Mouse (Mus musculus): ENCODE results near the gene Sfrp4. TPM values are rescaled to one million over a fixed set of nuclear protein-coding genes. Genes with fewer than 3 reads are reported as not detected.
A peak's percentile ranks its signal among the peaks of the same experiment; 100 is the strongest.
"Not testable (repeated sequence)": the region's sequence is repeated elsewhere in the genome, so short reads cannot be mapped to it uniquely, and the experiment has no call there.

Sfrp4 gene
- polyA plus RNA-seq (2012; ENCODE audit: insufficient read depth, insufficient read length, missing spikeins), result not detected in 2 replicates

GRCm38 (mm10) chr13:19622573-19623227 is at the start of gene Sfrp4:
Sfrp4 (plus strand) TSS chr13:19623104.
- H3K4me3 ChIP-seq (ENCODE audit: insufficient read depth, low read length), result peak within 1 kb of the TSS; percentile 56
- H3K27ac ChIP-seq (ENCODE audit: insufficient read depth, low read depth, low read length), result no peak within 1 kb of the TSS
- TF ChIP-seq POLR2A (IDR thresholded peaks at IDR 0.05; ENCODE audit: borderline replicate concordance, low read depth, low read length) (no peak), CTCF (IDR thresholded peaks at IDR 0.05; ENCODE audit: low read depth, low read length) (no peak)
- no peaks in the 10 kb centered on the region for H3K4me1 ChIP-seq (ENCODE audit: control insufficient read depth, insufficient read depth, low read length)

- not testable (repeated sequence) for H3K4me3 ChIP-seq (ENCODE audit: insufficient read depth, low read length); H3K27ac ChIP-seq (ENCODE audit: insufficient read depth, low read depth, low read length); H3K4me1 ChIP-seq (ENCODE audit: control insufficient read depth, insufficient read depth, low read length)
These were observed 48.2 kb upstream of the Sfrp4 start for GRCm38 (mm10) chr13:19574723-19575122.

- Histone ChIP-seq H3K4me3 (ENCODE audit: insufficient read depth, low read length) (no peak overlapping the region), H3K4me1 (ENCODE audit: control insufficient read depth, insufficient read depth, low read length) (no peaks in the 10 kb centered on the region), H3K27ac (ENCODE audit: insufficient read depth, low read depth, low read length) (no peak overlapping the region)
- no peak for TF ChIP-seq CTCF (IDR thresholded peaks at IDR 0.05; ENCODE audit: low read depth, low read length)
- no peak for TF ChIP-seq POLR2A (IDR thresholded peaks at IDR 0.05; ENCODE audit: borderline replicate concordance, low read depth, low read length)
These were observed 47.0 kb upstream of the Sfrp4 start for GRCm38 (mm10) chr13:19575947-19576346.

GRCm38 (mm10) chr13:19590996-19591759 is 31.7 kb upstream of the Sfrp4 start:
- TF ChIP-seq POLR2A (IDR thresholded peaks at IDR 0.05; ENCODE audit: borderline replicate concordance, low read depth, low read length), result no peak
- no peak for TF ChIP-seq CTCF (IDR thresholded peaks at IDR 0.05; ENCODE audit: low read depth, low read length)
- Histone ChIP-seq H3K27ac (ENCODE audit: insufficient read depth, low read depth, low read length) (no peak overlapping the region), H3K4me1 (ENCODE audit: control insufficient read depth, insufficient read depth, low read length) (no peaks in the 10 kb centered on the region), H3K4me3 (ENCODE audit: insufficient read depth, low read length) (no peak overlapping the region)

GRCm38 (mm10) chr13:19595141-19595540 is 27.8 kb upstream of the Sfrp4 start:
- TF ChIP-seq CTCF (IDR thresholded peaks at IDR 0.05; ENCODE audit: low read depth, low read length), result no peak
- TF ChIP-seq POLR2A (IDR thresholded peaks at IDR 0.05; ENCODE audit: borderline replicate concordance, low read depth, low read length), result no peak
- no peaks in the 10 kb centered on the region for H3K4me1 ChIP-seq (ENCODE audit: control insufficient read depth, insufficient read depth, low read length)
- no peak overlapping the region for H3K27ac ChIP-seq (ENCODE audit: insufficient read depth, low read depth, low read length)
- H3K4me3 ChIP-seq (ENCODE audit: insufficient read depth, low read length), result no peak overlapping the region

GRCm38 (mm10) chr13:19599242-19599641 is 23.7 kb upstream of the Sfrp4 start:
- no peak overlapping the region for H3K27ac ChIP-seq (ENCODE audit: insufficient read depth, low read depth, low read length)
- H3K4me3 ChIP-seq (ENCODE audit: insufficient read depth, low read length), result no peak overlapping the region
- H3K4me1 ChIP-seq (ENCODE audit: control insufficient read depth, insufficient read depth, low read length), result no peaks in the 10 kb centered on the region
- TF ChIP-seq POLR2A (IDR thresholded peaks at IDR 0.05; ENCODE audit: borderline replicate concordance, low read depth, low read length) (no peak), CTCF (IDR thresholded peaks at IDR 0.05; ENCODE audit: low read depth, low read length) (no peak)

- H3K4me1 ChIP-seq (ENCODE audit: control insufficient read depth, insufficient read depth, low read length), result no peaks in the 10 kb centered on the region
- TF ChIP-seq CTCF (IDR thresholded peaks at IDR 0.05; ENCODE audit: low read depth, low read length), result no peak
- TF ChIP-seq POLR2A (IDR thresholded peaks at IDR 0.05; ENCODE audit: borderline replicate concordance, low read depth, low read length), result no peak
- no peak overlapping the region for H3K4me3 ChIP-seq (ENCODE audit: insufficient read depth, low read length)
- H3K27ac ChIP-seq (ENCODE audit: insufficient read depth, low read depth, low read length), result no peak overlapping the region
These were observed 20.4 kb upstream of the Sfrp4 start for GRCm38 (mm10) chr13:19602531-19602930.

GRCm38 (mm10) chr13:19603719-19604118 is 19.2 kb upstream of the Sfrp4 start:
- no peak for TF ChIP-seq POLR2A (IDR thresholded peaks at IDR 0.05; ENCODE audit: borderline replicate concordance, low read depth, low read length)
- TF ChIP-seq CTCF (IDR thresholded peaks at IDR 0.05; ENCODE audit: low read depth, low read length), result no peak

GRCm38 (mm10) chr13:19604916-19605315 is 18.0 kb upstream of the Sfrp4 start:
- TF ChIP-seq POLR2A (IDR thresholded peaks at IDR 0.05; ENCODE audit: borderline replicate concordance, low read depth, low read length), result no peak
- no peak for TF ChIP-seq CTCF (IDR thresholded peaks at IDR 0.05; ENCODE audit: low read depth, low read length)
- Histone ChIP-seq H3K27ac (ENCODE audit: insufficient read depth, low read depth, low read length) (no peak overlapping the region), H3K4me3 (ENCODE audit: insufficient read depth, low read length) (no peak overlapping the region), H3K4me1 (ENCODE audit: control insufficient read depth, insufficient read depth, low read length) (no peaks in the 10 kb centered on the region)

More at GRCm38 (mm10) chr13:19603719-19604118, 19.2 kb upstream of the Sfrp4 start:
- Histone ChIP-seq H3K27ac (ENCODE audit: insufficient read depth, low read depth, low read length) (no peak overlapping the region), H3K4me3 (ENCODE audit: insufficient read depth, low read length) (no peak overlapping the region), H3K4me1 (ENCODE audit: control insufficient read depth, insufficient read depth, low read length) (no peaks in the 10 kb centered on the region)

- Histone ChIP-seq H3K4me3 (ENCODE audit: insufficient read depth, low read length) (no peak overlapping the region), H3K27ac (ENCODE audit: insufficient read depth, low read depth, low read length) (no peak overlapping the region)
- TF ChIP-seq CTCF (IDR thresholded peaks at IDR 0.05; ENCODE audit: low read depth, low read length), result no peak
- no peak for TF ChIP-seq POLR2A (IDR thresholded peaks at IDR 0.05; ENCODE audit: borderline replicate concordance, low read depth, low read length)
These were observed 14.8 kb upstream of the Sfrp4 start for GRCm38 (mm10) chr13:19608120-19608519.

More at GRCm38 (mm10) chr13:19608120-19608519, 14.8 kb upstream of the Sfrp4 start:
- no peaks in the 10 kb centered on the region for H3K4me1 ChIP-seq (ENCODE audit: control insufficient read depth, insufficient read depth, low read length)

All from bone marrow macrophage, adult 2 months (primary cell).